Mouse (Mus musculus) stomach, embryonic 14.5 days (tissue): Measurements from ENCODE around the gene Mapt. TPM values are rescaled to one million over a fixed set of nuclear protein-coding genes. Genes with fewer than 3 reads are reported as not detected.
"Not testable (repeated sequence)": the region's sequence is repeated elsewhere in the genome, so short reads cannot be mapped to it uniquely, and the experiment has no call there.

ENCODE experiments used
- ATAC-seq: fragments of 200-750 bp; cut with Nextera tagmentation; 2 replicates; pipeline ENCODE4 v1.8.0; 2017; ENCODE audit warnings: low read depth, moderate TSS enrichment; ENCODE audit not compliant: insufficient number of reproducible peaks, insufficient read depth, low FRiP score
- H3K27ac ChIP-seq: fragments of 300-500 bp; sonication (generic); 2 replicates; pipeline ENCODE4 v1.5.1; 2014; ENCODE audit warnings: mild to moderate bottlenecking, low read length, moderate library complexity, mixed read lengths
- H3K27me3 ChIP-seq: fragments of 300-500 bp; sonication (generic); 2 replicates; pipeline ENCODE4 v1.6.1; 2014; ENCODE audit warnings: low read length, control low read depth, mixed read lengths; ENCODE audit not compliant: control insufficient read depth, insufficient read depth
- H3K36me3 ChIP-seq: fragments of 300-500 bp; sonication (generic); 2 replicates; pipeline ENCODE4 v1.6.1; 2014; ENCODE audit warnings: mild to moderate bottlenecking, control low read depth, low read length, moderate library complexity, mixed read lengths; ENCODE audit not compliant: control insufficient read depth, insufficient read depth
- H3K4me1 ChIP-seq: fragments of 300-500 bp; sonication (generic); 2 replicates; pipeline ENCODE4 v1.6.1; 2014; ENCODE audit warnings: low read length, control low read depth, mixed read lengths; ENCODE audit not compliant: control insufficient read depth, insufficient read depth
- H3K4me2 ChIP-seq: fragments of 300-500 bp; sonication (generic); replicated peaks from 2 replicates; pipeline ENCODE4 v1.6.1; 2014; ENCODE audit warnings: low read depth, low read length, control low read depth
- H3K4me3 ChIP-seq: fragments of 300-500 bp; sonication (generic); 2 replicates; pipeline ENCODE4 v1.5.1; 2014; ENCODE audit warnings: low read depth, low read length, control low read depth
- H3K9ac ChIP-seq: fragments of 300-500 bp; sonication (generic); replicated peaks from 2 replicates; pipeline ENCODE4 v1.6.1; 2014; ENCODE audit warnings: low read depth, mild to moderate bottlenecking, control low read depth, low read length, moderate library complexity, mixed read lengths
- H3K9me3 ChIP-seq: fragments of 300-500 bp; sonication (generic); 2 replicates; pipeline ENCODE4 v1.6.1; 2016; ENCODE audit warnings: low read depth, low read length, control low read depth; ENCODE audit not compliant: control insufficient read depth
- WGBS: fragments of 180-500 bp; shearing (Covaris S2); extraction: QIAGEN DNeasy Blood & Tissue Kit; methylation state at CpG from one replicate; pipeline ENCODE4 v1.1.7; 2014; 5-methylcytosine and 5-hydroxymethylcytosine counted together
- polyA plus RNA-seq: library from polyadenylated mRNA; unstranded; fragments of >200 nt; fragmentation: Nextera tagmentation; extraction: Ambion mirVana; gene quantifications from 2 replicates; pipeline ENCODE4 v1.2.1, GENCODE M21; 2014

Gene Mapt
- polyA plus RNA-seq, 1 experiment from 2014 or later = 17.5 TPM

GRCm38 (mm10) chr11:104197861-104198260 is 33.3 kb upstream of the Mapt start:
- 0 out of 2 replicates have a peak, but pooled peaks cover 3% of the 10 kb centered on the region for H3K9me3 ChIP-seq
- H3K4me3 ChIP-seq = no peak overlapping the region
- no peak overlapping the region for H3K4me2 ChIP-seq
- H3K27ac ChIP-seq = no peak overlapping the region
- no peaks in the 10 kb centered on the region for H3K4me1 ChIP-seq
- ATAC-seq = no peak
- 3% methylated on average over 10 of the region's 10 CpGs for WGBS
- H3K9ac ChIP-seq = no peak overlapping the region
- no peaks in the 10 kb centered on the region for H3K36me3 ChIP-seq
- H3K27me3 ChIP-seq = no peaks in the 10 kb centered on the region

- ATAC-seq = no peak
- H3K9ac ChIP-seq = no peak overlapping the region
- 79% methylated on average over 3 of the region's 3 CpGs for WGBS
These were observed 27.9 kb upstream of the Mapt start for GRCm38 (mm10) chr11:104203271-104203670.

GRCm38 (mm10) chr11:104206573-104206972 is 24.6 kb upstream of the Mapt start:
- no peak overlapping the region for H3K27ac ChIP-seq
- 0 out of 2 replicates have a peak, but pooled peaks cover 3% of the 10 kb centered on the region for H3K9me3 ChIP-seq
- no peak overlapping the region for H3K4me3 ChIP-seq
- no peak for ATAC-seq
- no peak overlapping the region for H3K9ac ChIP-seq
- no peaks in the 10 kb centered on the region for H3K4me1 ChIP-seq
- no peaks in the 10 kb centered on the region for H3K27me3 ChIP-seq
- H3K36me3 ChIP-seq = no peaks in the 10 kb centered on the region
- H3K4me2 ChIP-seq = no peak overlapping the region
- 78% methylated on average over 4 of the region's 4 CpGs for WGBS

More at GRCm38 (mm10) chr11:104203271-104203670, 27.9 kb upstream of the Mapt start:
- H3K27me3 ChIP-seq = no peaks in the 10 kb centered on the region
- H3K9me3 ChIP-seq = 0 out of 2 replicates have a peak, but pooled peaks cover 3% of the 10 kb centered on the region
- no peak overlapping the region for H3K27ac ChIP-seq
- H3K4me1 ChIP-seq = no peaks in the 10 kb centered on the region
- no peak overlapping the region for H3K4me2 ChIP-seq
- no peaks in the 10 kb centered on the region for H3K36me3 ChIP-seq
- no peak overlapping the region for H3K4me3 ChIP-seq

- Histone ChIP-seq H3K36me3 (no peaks in the 10 kb centered on the region), H3K4me1 (no peaks in the 10 kb centered on the region), H3K9ac (no peak overlapping the region), H3K27me3 (no peaks in the 10 kb centered on the region), H3K27ac (no peak overlapping the region), H3K4me3 (no peak overlapping the region), H3K4me2 (no peak overlapping the region), H3K9me3 (no peaks in the 10 kb centered on the region)
- no peak for ATAC-seq
- 75% methylated on average over 3 of the region's 3 CpGs for WGBS
These were observed 22.1 kb upstream of the Mapt start for GRCm38 (mm10) chr11:104209041-104209440.

- no peaks in the 10 kb centered on the region for H3K36me3 ChIP-seq
- no peaks in the 10 kb centered on the region for H3K4me1 ChIP-seq
- WGBS = 88% methylated on average over 6 of the region's 6 CpGs
- H3K27ac ChIP-seq = no peak overlapping the region
- H3K4me3 ChIP-seq = no peak overlapping the region
- no peak for ATAC-seq
- no peak overlapping the region for H3K9ac ChIP-seq
- H3K4me2 ChIP-seq = no peak overlapping the region
- no peaks in the 10 kb centered on the region for H3K9me3 ChIP-seq
- H3K27me3 ChIP-seq = no peaks in the 10 kb centered on the region
These were observed 19.9 kb upstream of the Mapt start for GRCm38 (mm10) chr11:104211251-104211650.

GRCm38 (mm10) chr11:104214128-104214527 is 17.1 kb upstream of the Mapt start:
- 98% methylated on average over 5 of the region's 5 CpGs for WGBS
- not testable (repeated sequence) for ATAC-seq, H3K36me3 ChIP-seq

GRCm38 (mm10) chr11:104218075-104218474 is 13.1 kb upstream of the Mapt start:
- H3K36me3 ChIP-seq = no peaks in the 10 kb centered on the region
- no peak overlapping the region for H3K9ac ChIP-seq
- no peaks in the 10 kb centered on the region for H3K9me3 ChIP-seq
- WGBS = 83% methylated on average over 3 of the region's 3 CpGs
- no peak overlapping the region for H3K4me3 ChIP-seq
- no peak overlapping the region for H3K4me2 ChIP-seq
- no peak overlapping the region for H3K27ac ChIP-seq
- no peaks in the 10 kb centered on the region for H3K4me1 ChIP-seq
- ATAC-seq = no peak
- no peaks in the 10 kb centered on the region for H3K27me3 ChIP-seq

More at GRCm38 (mm10) chr11:104214128-104214527, 17.1 kb upstream of the Mapt start:
- not testable (repeated sequence) for H3K4me2 ChIP-seq, H3K27ac ChIP-seq, H3K4me3 ChIP-seq, H3K9me3 ChIP-seq, H3K9ac ChIP-seq, H3K4me1 ChIP-seq, H3K27me3 ChIP-seq

- Histone ChIP-seq H3K9ac (no peak overlapping the region), H3K4me3 (no peak overlapping the region), H3K9me3 (no peaks in the 10 kb centered on the region), H3K27ac (no peak overlapping the region), H3K36me3 (no peaks in the 10 kb centered on the region), H3K4me1 (no peaks in the 10 kb centered on the region), H3K4me2 (no peak overlapping the region), H3K27me3 (no peaks in the 10 kb centered on the region)
- no peak for ATAC-seq
- WGBS = 83% methylated on average over 4 of the region's 4 CpGs
These were observed 10.9 kb upstream of the Mapt start for GRCm38 (mm10) chr11:104220291-104220690.

- Histone ChIP-seq H3K4me3 (no peak overlapping the region), H3K9ac (no peak overlapping the region), H3K36me3 (no peaks in the 10 kb centered on the region), H3K9me3 (no peaks in the 10 kb centered on the region), H3K27ac (no peak overlapping the region), H3K4me2 (no peak overlapping the region), H3K27me3 (no peaks in the 10 kb centered on the region), H3K4me1 (no peaks in the 10 kb centered on the region)
- WGBS = 77% methylated on average over 5 of the region's 5 CpGs
- ATAC-seq = no peak
These were observed 9.4 kb upstream of the Mapt start for GRCm38 (mm10) chr11:104221751-104222150.
